Mouse (Mus musculus) midbrain, embryonic 10.5 days (tissue): ENCODE data around the gene Gm12253. TPM values are rescaled to one million over a fixed set of nuclear protein-coding genes. Genes with fewer than 3 reads are reported as not detected.

ENCODE experiments used
- DNase-seq: peaks from one replicate; pipeline ENCODE4 v3.0.0-alpha.2; 2017; ENCODE audit warnings: low spot score
- H3K27ac ChIP-seq: fragments of 300-500 bp; sonication (generic); replicated peaks from 2 replicates; pipeline ENCODE4 v1.5.1; 2016; ENCODE audit warnings: mild to moderate bottlenecking
- H3K27me3 ChIP-seq: fragments of 300-500 bp; sonication (generic); 2 replicates; pipeline ENCODE4 v1.6.1; 2016; ENCODE audit warnings: low read depth, mild to moderate bottlenecking; ENCODE audit not compliant: poor library complexity, severe bottlenecking
- H3K36me3 ChIP-seq: fragments of 300-500 bp; sonication (generic); 2 replicates; pipeline ENCODE4 v1.6.1; 2016; ENCODE audit warnings: mild to moderate bottlenecking, moderate library complexity
- H3K4me1 ChIP-seq: fragments of 300-500 bp; sonication (generic); 2 replicates; pipeline ENCODE4 v1.6.1; 2016
- H3K4me3 ChIP-seq: fragments of 300-500 bp; sonication (generic); 2 replicates; pipeline ENCODE4 v1.5.1; 2016; ENCODE audit warnings: mild to moderate bottlenecking, moderate library complexity
- H3K9me3 ChIP-seq: fragments of 300-500 bp; sonication (generic); replicated peaks from 2 replicates; pipeline ENCODE4 v1.6.1; 2016; ENCODE audit warnings: mild to moderate bottlenecking
- WGBS: fragments of 180-500 bp; shearing (Covaris S2); methylation state at CpG from one replicate; pipeline ENCODE4 v1.1.7; 2016; 5-methylcytosine and 5-hydroxymethylcytosine counted together
- polyA plus RNA-seq: library from polyadenylated mRNA; unstranded; fragments of >200 nt; fragmentation: Nextera tagmentation; extraction: Ambion mirVana; gene quantifications from 2 replicates; pipeline ENCODE4 v1.2.1, GENCODE M21; 2016

Gene Gm12253
- not detected in 2 replicates for polyA plus RNA-seq

GRCm38 (mm10) chr11:58432259-58432658 lies at the start of gene Gm12253:
Gene Gm12253 (plus strand): TSS chr11:58432559.
- H3K27ac ChIP-seq: no peak within 1 kb of the TSS
- 84% methylated on average over 3 of the region's 3 CpGs for WGBS
- H3K27me3 ChIP-seq: no peaks in the 10 kb centered on the region
- no peak for DNase-seq
- H3K36me3 ChIP-seq: no peaks in the 10 kb centered on the region
- no peaks in the 10 kb centered on the region for H3K9me3 ChIP-seq
- no peak within 1 kb of the TSS for H3K4me3 ChIP-seq
- H3K4me1 ChIP-seq: no peaks in the 10 kb centered on the region

- DNase-seq: no peak
- H3K27ac ChIP-seq: no peak overlapping the region
Observed at GRCm38 (mm10) chr11:58399985-58400645, 32.2 kb upstream of the Gm12253 start.

GRCm38 (mm10) chr11:58400655-58401054 lies 31.7 kb upstream of the Gm12253 start:
- H3K27ac ChIP-seq: no peak overlapping the region
- H3K36me3 ChIP-seq: no peaks in the 10 kb centered on the region
- H3K4me1 ChIP-seq: peaks cover 12% of the 10 kb centered on the region; the same call in 1 of the 2 replicates
- no peak overlapping the region for H3K4me3 ChIP-seq
- WGBS: 59% methylated on average over 5 of the region's 5 CpGs
- H3K27me3 ChIP-seq: no peaks in the 10 kb centered on the region
- H3K9me3 ChIP-seq: no peaks in the 10 kb centered on the region
- DNase-seq: no peak

More at GRCm38 (mm10) chr11:58399985-58400645, 32.2 kb upstream of the Gm12253 start:
- H3K4me1 ChIP-seq: peaks cover 12% of the 10 kb centered on the region; the same call in 1 of the 2 replicates
- H3K27me3 ChIP-seq: no peaks in the 10 kb centered on the region
- 57% methylated on average over 6 of the region's 6 CpGs for WGBS
- H3K4me3 ChIP-seq: no peak overlapping the region
- H3K36me3 ChIP-seq: no peaks in the 10 kb centered on the region
- no peaks in the 10 kb centered on the region for H3K9me3 ChIP-seq

- H3K4me3 ChIP-seq: no peak overlapping the region
- H3K9me3 ChIP-seq: no peaks in the 10 kb centered on the region
- DNase-seq: no peak
- H3K36me3 ChIP-seq: no peaks in the 10 kb centered on the region
- no peaks in the 10 kb centered on the region for H3K4me1 ChIP-seq
- WGBS: 85% methylated on average over 3 of the region's 3 CpGs
- H3K27me3 ChIP-seq: no peaks in the 10 kb centered on the region
- no peak overlapping the region for H3K27ac ChIP-seq
Observed at GRCm38 (mm10) chr11:58408066-58408465, 24.3 kb upstream of the Gm12253 start.

GRCm38 (mm10) chr11:58418336-58418735 lies 14.0 kb upstream of the Gm12253 start:
- Histone ChIP-seq H3K9me3 (no peaks in the 10 kb centered on the region), H3K4me3 (no peak overlapping the region), H3K27ac (no peak overlapping the region), H3K4me1 (peaks cover 5% of the 10 kb centered on the region), H3K27me3 (no peaks in the 10 kb centered on the region), H3K36me3 (no peaks in the 10 kb centered on the region)
- DNase-seq: no peak
- 82% methylated on average over 3 of the region's 3 CpGs for WGBS

- no peaks in the 10 kb centered on the region for H3K27me3 ChIP-seq
- WGBS: 84% methylated on average over 1 of the region's 1 CpGs
- no peaks in the 10 kb centered on the region for H3K36me3 ChIP-seq
- H3K4me1 ChIP-seq: peaks cover 5% of the 10 kb centered on the region
- no peaks in the 10 kb centered on the region for H3K9me3 ChIP-seq
- no peak within 1 kb of the TSS for H3K27ac ChIP-seq
- no peak for DNase-seq
- no peak within 1 kb of the TSS for H3K4me3 ChIP-seq
Observed at GRCm38 (mm10) chr11:58420815-58421214, 11.5 kb upstream of the Gm12253 start, which contains the start of gene 1810065E05Rik. Gene 1810065E05Rik (plus strand): TSS chr11:58421111.

GRCm38 (mm10) chr11:58437866-58438265 lies 5.5 kb downstream of the Gm12253 start:
- 71% methylated on average over 5 of the region's 5 CpGs for WGBS
- Histone ChIP-seq H3K27me3 (no peaks in the 10 kb centered on the region), H3K9me3 (no peaks in the 10 kb centered on the region), H3K36me3 (no peaks in the 10 kb centered on the region), H3K4me3 (no peak overlapping the region), H3K4me1 (no peaks in the 10 kb centered on the region), H3K27ac (no peak overlapping the region)
- DNase-seq: no peak

GRCm38 (mm10) chr11:58452759-58453158 lies 20.4 kb downstream of the Gm12253 start, which contains the start of gene Lypd9:
Gene Lypd9 (minus strand): TSS chr11:58452923.
- peaks cover 6% of the 10 kb centered on the region; the same call in 1 of the 2 replicates for H3K9me3 ChIP-seq
- no peak within 1 kb of the TSS for H3K4me3 ChIP-seq
- H3K27me3 ChIP-seq: no peaks in the 10 kb centered on the region
- no peaks in the 10 kb centered on the region for H3K36me3 ChIP-seq
- DNase-seq: no peak
- WGBS: 93% methylated on average over 9 of the region's 9 CpGs
- H3K27ac ChIP-seq: no peak within 1 kb of the TSS
- H3K4me1 ChIP-seq: no peaks in the 10 kb centered on the region

GRCm38 (mm10) chr11:58453592-58453991 lies 21.2 kb downstream of the Gm12253 start:
- Histone ChIP-seq H3K36me3 (no peaks in the 10 kb centered on the region), H3K4me1 (no peaks in the 10 kb centered on the region), H3K27me3 (no peaks in the 10 kb centered on the region), H3K4me3 (no peak overlapping the region), H3K27ac (no peak overlapping the region), H3K9me3 (no peaks in the 10 kb centered on the region)
- 67% methylated on average over 4 of the region's 4 CpGs for WGBS
- no peak for DNase-seq

GRCm38 (mm10) chr11:58462170-58462569 lies 29.8 kb downstream of the Gm12253 start, which contains the start of gene Olfr30:
Gene Olfr30 (minus strand): TSS chr11:58462270.
- no peaks in the 10 kb centered on the region for H3K9me3 ChIP-seq
- H3K27me3 ChIP-seq: no peaks in the 10 kb centered on the region
- no peak within 1 kb of the TSS for H3K27ac ChIP-seq
- no peak within 1 kb of the TSS for H3K4me3 ChIP-seq
- no peak for DNase-seq
- H3K36me3 ChIP-seq: no peaks in the 10 kb centered on the region
- H3K4me1 ChIP-seq: no peaks in the 10 kb centered on the region

Other genes starting within 250 kb of the Gm12253 start
- 1.0 and 2.0 TPM in 2 replicates for gene Igtp, start 233.0 kb upstream of the Gm12253 start, polyA plus RNA-seq
- gene Irgm2, start 232.9 kb upstream of the Gm12253 start, polyA plus RNA-seq: 0.56 and 0.57 TPM in 2 replicates
- not detected in 2 replicates for gene 4930438A08Rik, start 157.8 kb upstream of the Gm12253 start, polyA plus RNA-seq
- 25.9 and 26.8 TPM in 2 replicates for gene Zfp692, start 125.5 kb upstream of the Gm12253 start, polyA plus RNA-seq
- 25.1 and 29.2 TPM in 2 replicates for gene Zfp672, start 102.2 kb upstream of the Gm12253 start, polyA plus RNA-seq
- gene Sh3bp5l, start 101.8 kb upstream of the Gm12253 start, polyA plus RNA-seq: 46.3 and 53.4 TPM in 2 replicates
- not detected in 2 replicates for gene Lypd8, start 53.5 kb upstream of the Gm12253 start, polyA plus RNA-seq
- gene 1810065E05Rik, start 11.4 kb upstream of the Gm12253 start, polyA plus RNA-seq: not detected in 2 replicates
- not detected in 2 replicates for gene Lypd9, start 20.4 kb downstream of the Gm12253 start, polyA plus RNA-seq
- gene Olfr30, start 29.7 kb downstream of the Gm12253 start, polyA plus RNA-seq: not detected in 2 replicates
- gene Olfr332, start 60.0 kb downstream of the Gm12253 start, polyA plus RNA-seq: not detected in 2 replicates
- gene Olfr331, start 70.0 kb downstream of the Gm12253 start, polyA plus RNA-seq: not detected in 2 replicates
- gene Olfr330, start 102.3 kb downstream of the Gm12253 start, polyA plus RNA-seq: not detected in 2 replicates
- gene Olfr329-ps, start 113.9 kb downstream of the Gm12253 start, polyA plus RNA-seq: not detected in 2 replicates
- 0.06 TPM in 1 of 2 replicates, not detected in the other for gene Olfr328, start 123.1 kb downstream of the Gm12253 start, polyA plus RNA-seq
- not detected in 2 replicates for gene Olfr224, start 138.0 kb downstream of the Gm12253 start, polyA plus RNA-seq
- not detected in 2 replicates for gene Olfr325, start 145.2 kb downstream of the Gm12253 start, polyA plus RNA-seq
- not detected in 2 replicates for gene Olfr324, start 162.6 kb downstream of the Gm12253 start, polyA plus RNA-seq
- gene 2210407C18Rik, start 183.5 kb downstream of the Gm12253 start, polyA plus RNA-seq: not detected in 2 replicates
- gene Olfr323, start 197.9 kb downstream of the Gm12253 start, polyA plus RNA-seq: not detected in 2 replicates
- 0.46 and 0.53 TPM in 2 replicates for gene Trim58, start 207.9 kb downstream of the Gm12253 start, polyA plus RNA-seq
- gene Olfr322, start 226.2 kb downstream of the Gm12253 start, polyA plus RNA-seq: not detected in 2 replicates
- not detected in 2 replicates for gene Olfr320, start 248.5 kb downstream of the Gm12253 start, polyA plus RNA-seq